Mouse (Mus musculus) limb, embryonic 12.5 days (tissue): ENCODE results near the gene Slc22a22. TPM values are rescaled to one million over a fixed set of nuclear protein-coding genes. Genes with fewer than 3 reads are reported as not detected.

Experiments
- ATAC-seq: fragments of 200-750 bp; cut with Nextera tagmentation; 2 replicates; pipeline ENCODE4 v1.8.0; 2017; ENCODE audit warnings: low read depth, moderate TSS enrichment; ENCODE audit not compliant: insufficient number of reproducible peaks, insufficient read depth, low FRiP score, low TSS enrichment
- H3K27ac ChIP-seq: fragments of 300-500 bp; sonication (generic); 2 replicates; pipeline ENCODE4 v1.5.1; 2016; ENCODE audit warnings: mild to moderate bottlenecking, moderate library complexity
- H3K27me3 ChIP-seq: fragments of 300-500 bp; sonication (generic); 2 replicates; pipeline ENCODE4 v1.6.1; 2016; ENCODE audit warnings: mild to moderate bottlenecking, moderate library complexity
- H3K36me3 ChIP-seq: fragments of 300-500 bp; sonication (generic); 2 replicates; pipeline ENCODE4 v1.6.1; 2016; ENCODE audit warnings: mild to moderate bottlenecking, moderate library complexity
- H3K4me1 ChIP-seq: fragments of 300-500 bp; sonication (generic); replicated peaks from 2 replicates; pipeline ENCODE4 v1.6.1; 2016
- H3K4me2 ChIP-seq: fragments of 300-500 bp; sonication (generic); 2 replicates; pipeline ENCODE4 v1.6.1; 2016; ENCODE audit warnings: mild to moderate bottlenecking, moderate library complexity
- H3K4me3 ChIP-seq: fragments of 300-500 bp; sonication (generic); replicated peaks from 2 replicates; pipeline ENCODE4 v1.5.1; 2016; ENCODE audit warnings: mild to moderate bottlenecking
- H3K9ac ChIP-seq: fragments of 300-500 bp; sonication (generic); replicated peaks from 2 replicates; pipeline ENCODE4 v1.6.1; 2016; ENCODE audit warnings: mild to moderate bottlenecking, moderate library complexity
- H3K9me3 ChIP-seq: fragments of 300-500 bp; sonication (generic); 2 replicates; pipeline ENCODE4 v1.6.1; 2016; ENCODE audit warnings: mild to moderate bottlenecking, moderate library complexity
- WGBS: fragments of 180-500 bp; shearing (Covaris S2); methylation state at CpG from one replicate; pipeline ENCODE4 v1.1.7; 2016; 5-methylcytosine and 5-hydroxymethylcytosine counted together
- polyA plus RNA-seq: library from polyadenylated mRNA; unstranded; fragments of >200 nt; fragmentation: Nextera tagmentation; extraction: Ambion mirVana; gene quantifications from 2 replicates; pipeline ENCODE4 v1.2.1, GENCODE M21; 2016

Gene Slc22a22
- polyA plus RNA-seq, 1 experiment from 2014 or later = not detected

- no peaks in the 10 kb centered on the region for H3K27me3 ChIP-seq
- peak; percentile 63; the same call in 1 of the 2 replicates for ATAC-seq
- H3K4me2 ChIP-seq = no peak overlapping the region
- no peak overlapping the region for H3K9ac ChIP-seq
- no peaks in the 10 kb centered on the region for H3K36me3 ChIP-seq
- H3K27ac ChIP-seq = no peak overlapping the region
- H3K4me3 ChIP-seq = no peak overlapping the region
- WGBS = 10% methylated on average over 3 of the region's 3 CpGs
- H3K4me1 ChIP-seq = peaks cover 9% of the 10 kb centered on the region; the same call in 1 of the 2 replicates
- H3K9me3 ChIP-seq = no peaks in the 10 kb centered on the region
Observed at GRCm38 (mm10) chr15:57471648-57472047, 5.8 kb downstream of the Slc22a22 start.

DNA sequence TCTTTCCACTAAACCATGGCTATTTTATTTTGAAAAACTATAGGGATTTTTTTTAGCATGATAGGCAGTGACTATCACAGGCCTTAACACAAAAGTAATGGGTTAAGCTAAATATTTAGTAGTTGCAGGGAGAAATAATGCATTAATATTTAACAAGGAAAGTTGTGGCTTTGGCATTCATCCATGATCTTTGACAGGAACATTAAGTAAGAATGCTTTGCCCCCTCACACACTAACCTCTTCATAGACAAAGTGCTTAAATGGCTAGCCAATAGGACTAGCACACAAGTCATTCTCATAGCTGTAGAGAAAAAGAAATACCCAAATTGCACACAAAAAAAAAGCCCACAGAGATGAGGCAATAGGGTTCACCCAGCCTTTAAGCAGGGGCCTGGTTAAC lies 11.4 kb downstream of the Slc22a22 start:
- H3K9ac ChIP-seq = no peak overlapping the region
- H3K27me3 ChIP-seq = no peaks in the 10 kb centered on the region
- no peaks in the 10 kb centered on the region for H3K36me3 ChIP-seq
- no peak overlapping the region for H3K27ac ChIP-seq
- no peak overlapping the region for H3K4me2 ChIP-seq
- peaks cover under 1% of the 10 kb centered on the region; the same call in 1 of the 2 replicates for H3K4me1 ChIP-seq
- no peaks in the 10 kb centered on the region for H3K9me3 ChIP-seq
- H3K4me3 ChIP-seq = no peak overlapping the region
- ATAC-seq = no peak

DNA sequence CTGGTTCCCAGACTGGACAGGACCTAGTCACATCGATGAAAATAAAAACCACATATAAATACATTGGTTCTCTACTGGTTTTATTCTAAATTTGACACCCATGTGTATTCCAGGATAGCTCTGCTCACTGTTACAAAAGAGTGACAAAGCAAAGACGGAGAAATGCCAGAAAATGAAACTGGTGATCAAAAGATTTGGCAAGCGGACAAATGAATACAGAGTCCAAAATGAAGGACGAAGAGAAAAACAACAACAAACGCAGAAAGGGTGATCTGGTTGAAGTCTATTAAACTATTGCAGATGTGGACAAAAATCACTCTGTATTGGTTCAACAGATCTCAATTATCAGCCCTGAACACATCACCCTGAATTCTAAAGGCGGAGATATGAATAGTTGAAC lies 12.4 kb downstream of the Slc22a22 start:
- H3K9ac ChIP-seq = no peak overlapping the region
- no peak overlapping the region for H3K4me2 ChIP-seq
- no peaks in the 10 kb centered on the region for H3K27me3 ChIP-seq
- no peak overlapping the region for H3K4me3 ChIP-seq
- no peaks in the 10 kb centered on the region for H3K9me3 ChIP-seq
- no peak overlapping the region for H3K27ac ChIP-seq
- ATAC-seq = no peak
- WGBS = 81% methylated on average over 6 of the region's 6 CpGs
- H3K4me1 ChIP-seq = no peaks in the 10 kb centered on the region
- no peaks in the 10 kb centered on the region for H3K36me3 ChIP-seq

DNA sequence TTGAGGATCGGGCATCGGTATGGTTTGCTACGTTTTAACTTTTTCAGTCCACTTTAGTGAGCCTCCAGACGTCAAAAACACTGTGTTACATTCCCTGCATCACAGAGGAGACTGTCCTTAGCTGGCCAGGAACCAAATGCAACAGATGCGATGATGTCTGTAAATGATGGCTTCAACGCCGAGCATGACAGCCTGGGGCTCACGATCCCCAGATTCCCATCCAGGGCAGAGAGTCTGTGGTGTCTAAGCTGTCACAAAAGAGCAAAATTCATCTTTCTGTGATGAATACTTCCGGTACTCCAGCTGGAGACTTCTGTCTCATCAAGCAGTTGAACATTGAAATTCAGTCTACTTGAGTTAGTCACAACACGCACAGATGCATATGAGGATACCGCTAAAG lies 13.4 kb downstream of the Slc22a22 start:
- WGBS = 87% methylated on average over 11 of the region's 11 CpGs
- Histone ChIP-seq H3K4me1 (no peaks in the 10 kb centered on the region), H3K4me2 (no peak overlapping the region), H3K4me3 (no peak overlapping the region), H3K36me3 (no peaks in the 10 kb centered on the region), H3K9ac (no peak overlapping the region), H3K9me3 (no peaks in the 10 kb centered on the region), H3K27ac (no peak overlapping the region), H3K27me3 (no peaks in the 10 kb centered on the region)
- ATAC-seq = no peak

DNA sequence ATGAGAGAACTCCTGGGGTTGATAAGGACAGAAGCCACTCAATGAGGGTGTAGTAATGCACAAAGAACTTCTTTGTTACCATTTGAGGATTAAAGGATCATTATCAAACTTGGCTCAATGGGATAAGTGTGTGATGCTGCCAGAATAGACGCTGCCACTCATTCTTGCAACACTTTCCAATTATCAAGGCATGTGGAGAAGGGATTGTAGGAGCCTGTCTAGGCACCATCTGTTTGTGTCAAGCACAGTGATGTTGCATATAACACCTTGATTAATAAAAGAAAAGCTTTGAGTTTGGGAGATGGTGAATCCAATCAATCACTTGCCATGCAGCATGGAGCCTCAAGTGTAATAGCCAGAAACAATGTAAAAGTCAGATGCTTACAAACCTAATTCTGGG lies 16.1 kb downstream of the Slc22a22 start:
- Histone ChIP-seq H3K4me3 (no peak overlapping the region), H3K4me2 (no peak overlapping the region), H3K4me1 (no peaks in the 10 kb centered on the region), H3K36me3 (no peaks in the 10 kb centered on the region), H3K27me3 (no peaks in the 10 kb centered on the region), H3K9ac (no peak overlapping the region), H3K27ac (no peak overlapping the region), H3K9me3 (no peaks in the 10 kb centered on the region)
- WGBS = 79% methylated on average over 1 of the region's 1 CpGs
- ATAC-seq = no peak

DNA sequence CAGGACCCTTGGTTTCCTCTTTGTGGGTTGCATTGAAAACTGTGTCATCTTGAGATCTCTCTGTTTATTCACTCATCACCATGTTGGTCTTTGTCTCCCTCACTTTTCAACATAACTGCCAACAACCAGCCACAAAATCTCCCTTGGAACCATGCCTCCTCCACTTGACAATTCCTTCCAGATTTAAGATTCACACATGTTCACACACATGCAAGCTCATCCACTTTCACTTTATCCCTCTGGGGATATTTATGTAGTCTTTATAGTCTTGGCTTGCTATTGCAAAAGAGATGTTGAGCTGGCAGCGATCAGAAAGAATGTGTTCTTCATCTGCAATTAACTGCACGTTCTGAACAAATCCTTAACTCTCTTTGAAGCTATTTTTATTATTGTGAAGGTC lies 20.1 kb downstream of the Slc22a22 start:
- Histone ChIP-seq H3K27me3 (no peaks in the 10 kb centered on the region), H3K27ac (no peak overlapping the region), H3K4me1 (no peaks in the 10 kb centered on the region), H3K36me3 (no peaks in the 10 kb centered on the region), H3K4me2 (no peak overlapping the region), H3K9me3 (no peaks in the 10 kb centered on the region), H3K4me3 (no peak overlapping the region), H3K9ac (no peak overlapping the region)
- ATAC-seq = no peak
- 61% methylated on average over 2 of the region's 2 CpGs for WGBS

- Histone ChIP-seq H3K9me3 (no peaks in the 10 kb centered on the region), H3K9ac (no peak overlapping the region), H3K4me2 (no peak overlapping the region), H3K27me3 (no peaks in the 10 kb centered on the region), H3K27ac (no peak overlapping the region), H3K4me1 (no peaks in the 10 kb centered on the region), H3K4me3 (no peak overlapping the region), H3K36me3 (no peaks in the 10 kb centered on the region)
- ATAC-seq = no peak
- 77% methylated on average over 2 of the region's 2 CpGs for WGBS
Observed at GRCm38 (mm10) chr15:57434710-57435404, 42.6 kb downstream of the Slc22a22 start.

DNA sequence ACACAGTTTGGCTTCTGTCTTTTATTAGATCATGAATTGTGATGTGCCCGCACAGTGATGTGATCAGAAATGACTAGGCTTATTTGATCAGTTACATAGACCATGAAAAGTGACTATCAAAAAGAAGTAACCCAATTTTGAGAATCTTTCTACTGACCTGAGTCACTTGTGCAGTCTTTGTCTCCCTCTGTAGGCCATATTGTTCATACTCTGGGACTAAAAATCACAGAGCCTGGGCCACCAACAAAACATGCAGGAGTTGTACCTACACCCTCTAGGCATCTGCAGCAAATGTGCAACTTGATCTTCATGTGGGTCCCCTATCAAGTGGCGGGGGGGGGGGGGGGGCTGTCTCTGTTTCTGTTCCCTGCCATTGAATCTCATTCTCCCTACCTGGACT lies 68.9 kb downstream of the Slc22a22 start:
- 56% methylated on average over 2 of the region's 2 CpGs for WGBS
- Histone ChIP-seq H3K4me3 (no peak overlapping the region), H3K9ac (no peak overlapping the region), H3K9me3 (no peaks in the 10 kb centered on the region), H3K27ac (no peak overlapping the region), H3K4me2 (no peak overlapping the region), H3K36me3 (no peaks in the 10 kb centered on the region), H3K27me3 (no peaks in the 10 kb centered on the region), H3K4me1 (no peaks in the 10 kb centered on the region)
- ATAC-seq = peak; percentile 42; the same call in 1 of the 2 replicates

- Histone ChIP-seq H3K4me2 (no peak overlapping the region), H3K4me1 (peaks cover 12% of the 10 kb centered on the region), H3K9ac (no peak overlapping the region), H3K36me3 (no peaks in the 10 kb centered on the region), H3K9me3 (no peaks in the 10 kb centered on the region), H3K27me3 (no peaks in the 10 kb centered on the region), H3K27ac (peak overlapping the region; percentile 36; the same call in 1 of the 2 replicates), H3K4me3 (no peak overlapping the region)
- WGBS = 28% methylated on average over 3 of the region's 3 CpGs
- ATAC-seq = peak; percentile 87
Observed at GRCm38 (mm10) chr15:57398439-57399148, 78.8 kb downstream of the Slc22a22 start.

DNA sequence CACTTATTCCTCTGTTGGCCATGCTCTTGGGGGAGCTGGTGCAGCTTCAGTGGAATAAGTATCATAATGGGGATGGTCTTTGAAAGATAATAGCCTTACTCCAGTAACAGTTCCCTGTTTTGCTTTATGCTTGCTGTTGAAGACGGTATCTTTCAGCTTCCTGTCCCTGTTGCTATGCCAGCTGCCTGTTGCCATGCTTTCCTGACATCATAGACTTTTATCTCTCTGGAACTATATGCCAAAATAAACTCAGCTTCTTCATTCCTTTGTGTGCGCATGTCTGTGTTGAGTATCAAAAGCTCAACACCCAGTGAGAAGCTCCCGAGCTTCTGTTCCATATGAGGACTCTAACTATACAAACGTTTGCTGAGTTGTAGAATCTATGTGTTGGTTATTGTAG lies 83.4 kb downstream of the Slc22a22 start:
- H3K9me3 ChIP-seq = no peaks in the 10 kb centered on the region
- H3K9ac ChIP-seq = no peak overlapping the region
- H3K36me3 ChIP-seq = no peaks in the 10 kb centered on the region
- H3K27me3 ChIP-seq = no peaks in the 10 kb centered on the region
- no peak overlapping the region for H3K4me3 ChIP-seq
- no peak overlapping the region for H3K27ac ChIP-seq
- peaks cover 7% of the 10 kb centered on the region for H3K4me1 ChIP-seq
- H3K4me2 ChIP-seq = no peak overlapping the region
- no peak for ATAC-seq
- 89% methylated on average over 4 of the region's 4 CpGs for WGBS

GRCm38 (mm10) chr15:57380381-57380780 lies 97.0 kb downstream of the Slc22a22 start:
- H3K4me2 ChIP-seq = no peak overlapping the region
- H3K4me3 ChIP-seq = no peak overlapping the region
- no peaks in the 10 kb centered on the region for H3K4me1 ChIP-seq
- H3K36me3 ChIP-seq = no peaks in the 10 kb centered on the region
- no peaks in the 10 kb centered on the region for H3K9me3 ChIP-seq
- H3K9ac ChIP-seq = no peak overlapping the region
- no peak overlapping the region for H3K27ac ChIP-seq
- no peak for ATAC-seq
- no peaks in the 10 kb centered on the region for H3K27me3 ChIP-seq
- WGBS = 82% methylated on average over 7 of the region's 7 CpGs
